Mouse (Mus musculus): Measurements from ENCODE around the gene Cyct.

DNA sequence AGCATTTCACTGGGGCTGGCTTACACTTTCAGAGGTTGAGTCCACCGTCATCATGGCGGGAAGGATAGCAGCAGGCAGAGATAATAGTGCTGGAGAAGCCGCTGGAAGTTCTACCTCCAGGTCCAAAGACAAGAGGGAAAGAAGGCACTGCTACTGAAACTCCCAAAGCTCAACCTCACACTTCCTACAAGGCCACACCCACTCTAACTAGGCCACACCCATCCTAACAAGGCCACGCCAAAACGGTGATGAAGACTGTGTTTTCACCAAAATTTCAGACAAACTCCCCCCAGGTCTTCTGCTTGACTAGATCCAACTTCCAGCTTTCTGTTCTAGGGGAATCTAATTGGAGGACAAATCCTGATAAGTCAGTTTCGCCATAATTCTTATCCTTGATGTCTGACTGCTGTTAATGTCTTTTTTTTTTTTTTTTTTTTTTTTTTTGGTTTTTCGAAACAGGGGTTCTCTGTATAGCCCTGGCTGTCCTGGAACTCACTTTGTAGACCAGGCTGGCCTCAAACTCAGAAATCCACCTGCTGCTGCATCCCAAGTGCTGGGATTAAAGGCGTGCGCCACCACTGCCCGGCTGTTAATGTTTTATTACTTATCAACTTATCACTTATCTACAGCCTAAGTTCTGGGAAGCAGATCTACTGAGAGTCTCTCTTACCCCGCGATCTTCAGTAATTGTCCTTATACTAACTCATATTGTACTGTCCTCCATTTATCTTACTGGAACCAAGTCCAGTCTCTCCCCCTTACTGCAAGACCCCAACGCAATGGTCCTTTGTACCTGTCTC lies 8.8 kb upstream of the Cyct start:
- TF ChIP-seq CTCF (IDR thresholded peaks at IDR 0.05; ENCODE audit: borderline replicate concordance, insufficient read depth, low read depth, low read length) (no peak), POLR2A (IDR thresholded peaks at IDR 0.05; ENCODE audit: borderline replicate concordance, insufficient read depth, low read length) (no peak)

Data from cerebellum, adult 2 months (tissue).